Comparison of ENCODE assay signal across 18 mouse cellular contexts in the genomic region with DNA sequence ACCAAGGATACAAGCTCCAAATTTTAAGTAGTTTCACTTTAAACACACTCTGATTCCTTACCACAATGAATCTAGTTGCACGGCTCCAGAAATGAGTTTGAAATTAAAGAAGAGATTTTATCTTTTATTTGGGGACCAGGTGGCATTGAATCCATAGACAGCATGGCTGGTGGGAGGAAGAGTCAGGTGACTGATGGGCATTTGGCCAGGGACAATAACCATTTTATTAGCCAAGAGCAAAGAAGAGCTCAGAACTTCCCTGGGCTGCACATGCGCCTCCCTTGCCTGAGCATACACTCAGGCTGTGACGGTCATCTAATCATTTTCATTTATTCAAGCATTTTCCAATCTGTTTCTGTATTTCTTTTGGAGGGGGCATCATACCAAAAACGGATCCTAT.
A peak's percentile ranks its signal among the peaks of the same experiment; 100 is the strongest.
DNase-seq lines count a peak whose midpoint lies in the region; ATAC-seq lines count a peak whose summit lies in the region.
"Had no signal": no experiment of that assay in that cellular context is flagged by ENCODE, and none has a peak within 500 bp of the region (broad histone marks: within the 10 kb centered on the region; RNA-seq: fewer than 3 reads in every experiment).

No protein-coding gene starts in this region.

- no peak for ATAC-seq in cerebellum, adult (ENCODE audit: insufficient number of reproducible peaks, low FRiP score, low TSS enrichment)
- ATAC-seq: activated CD4-positive, CD25-positive, alpha-beta regulatory T cell, adult 4 months; forebrain, embryonic 13.5 days; forebrain, embryonic 16.5 days; intestine, postnatal 0 days had no signal

- DNase-seq in heart, adult 11 months: peak; percentile 50
- no peak for DNase-seq in heart, adult 18-20 months
- peak; percentile 39 to 52 for DNase-seq in layer of hippocampus, adult 18-20 months (ENCODE audit: low spot score in 2 of 2)
- no peak for DNase-seq in layer of hippocampus, postnatal 25 days (ENCODE audit: extremely low spot score in 1 of 2, low spot score in 1 of 2)
- peak; percentile 36 for DNase-seq in layer of hippocampus, adult 9-11 months
- DNase-seq: adrenal gland, adult 8-10 months; adrenal gland, postnatal 25 days; B cell, adult 2 months; cerebellum, adult 11 months; cerebellum, adult 2 months; cerebellum, postnatal 10 days; gastrocnemius, postnatal 10 days; gastrocnemius, postnatal 36 days had no signal

Comparison
In these comparisons a context has a peak if more than half of its experiments do, and no peak if none do; other contexts are left out.
1. DNase-seq: peak in heart, adult 11 months (single experiment), layer of hippocampus, adult 18-20 months (2 of 2) and layer of hippocampus, adult 9-11 months (single experiment); none in heart, adult 18-20 months (0 of 2) and layer of hippocampus, postnatal 25 days (0 of 2).